Mouse (Mus musculus) splenic B cell, adult 2 months (primary cell): ENCODE data around the gene Mum1l1.

ENCODE experiments used
- DNase-seq: peaks from one replicate; pipeline ENCODE4 v3.0.0-alpha.2; 2011; ENCODE audit warnings: low read depth, low spot score
- H3K27me3 ChIP-seq: 2 replicates; pipeline ENCODE4 v1.6.1; 2012; ENCODE audit warnings: mild to moderate bottlenecking, low read length, moderate library complexity, mixed read lengths; ENCODE audit not compliant: control insufficient read depth, poor library complexity, insufficient read depth, severe bottlenecking
- H3K36me3 ChIP-seq: 2 replicates; pipeline ENCODE4 v1.6.1; 2012; ENCODE audit warnings: mild to moderate bottlenecking, low read length, moderate library complexity, mixed read lengths; ENCODE audit not compliant: control insufficient read depth, poor library complexity, insufficient read depth, severe bottlenecking

Gene Mum1l1

GRCm38 (mm10) chrX:139281966-139282365 lies 72.1 kb downstream of the Mum1l1 start:
- no peaks in the 10 kb centered on the region for H3K36me3 ChIP-seq
- DNase-seq, result no peak
- H3K27me3 ChIP-seq, result no peaks in the 10 kb centered on the region
